Mouse (Mus musculus): ENCODE measurements at regions not wholly inside any gene's neighbourhood (a gene's known extent, or its start where the extent isn't known, plus 50 kb on each side); places are given as distances from the start of the nearest gene placed in this dataset.

DNA sequence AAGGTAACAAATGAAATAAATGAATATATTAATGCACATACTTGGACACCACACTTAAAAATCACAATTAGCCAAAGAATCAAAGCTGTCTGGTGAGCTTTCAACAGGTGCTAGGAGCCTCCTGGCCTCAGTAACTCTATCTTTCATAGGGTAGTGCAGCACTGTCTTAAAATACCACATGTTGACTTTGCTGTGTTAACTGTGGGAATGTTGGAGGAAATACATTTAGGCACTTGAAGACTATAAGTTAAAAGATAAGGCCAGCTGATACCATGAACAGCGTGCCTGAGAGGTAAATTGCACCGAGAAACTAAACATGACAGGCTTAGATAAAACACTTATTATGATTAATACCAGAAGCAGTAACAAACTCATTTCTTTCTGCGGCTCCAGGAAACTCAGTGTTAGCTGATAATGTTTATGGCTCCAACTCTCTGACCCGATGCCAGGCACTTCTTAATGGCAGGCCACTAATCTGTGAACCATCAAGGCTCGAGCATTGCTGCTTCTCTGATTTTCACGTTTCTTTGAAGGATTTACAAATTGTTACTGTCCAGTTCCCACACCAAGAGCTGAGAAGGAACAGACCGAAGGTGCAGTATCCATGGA lies 343.8 kb upstream of the Fam241a start:
- no peak for DNase-seq (ENCODE audit: extremely low spot score in 1 of 2, low spot score in 1 of 2)

DNA sequence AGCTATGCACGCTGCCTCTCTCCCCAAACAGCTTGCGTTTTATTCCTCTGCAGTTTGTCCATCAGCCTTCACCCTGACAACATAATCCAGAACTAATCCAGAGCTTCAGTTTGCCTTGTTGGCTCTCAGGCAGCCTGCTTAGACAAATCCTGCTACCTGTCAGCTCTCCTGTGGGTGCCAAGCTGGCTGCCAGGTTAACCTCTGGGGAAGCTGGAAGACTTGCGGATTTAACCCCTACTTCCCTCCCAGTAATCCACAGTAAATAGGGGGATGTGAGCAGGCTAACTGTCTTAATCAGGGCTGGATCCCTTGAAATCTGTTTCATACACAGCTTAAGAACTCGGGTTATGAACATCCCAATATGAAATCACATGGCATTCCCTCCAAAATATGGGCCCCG lies 334.3 kb upstream of the Fam241a start:
- no peak for DNase-seq (ENCODE audit: extremely low spot score in 1 of 2, low spot score in 1 of 2)

DNA sequence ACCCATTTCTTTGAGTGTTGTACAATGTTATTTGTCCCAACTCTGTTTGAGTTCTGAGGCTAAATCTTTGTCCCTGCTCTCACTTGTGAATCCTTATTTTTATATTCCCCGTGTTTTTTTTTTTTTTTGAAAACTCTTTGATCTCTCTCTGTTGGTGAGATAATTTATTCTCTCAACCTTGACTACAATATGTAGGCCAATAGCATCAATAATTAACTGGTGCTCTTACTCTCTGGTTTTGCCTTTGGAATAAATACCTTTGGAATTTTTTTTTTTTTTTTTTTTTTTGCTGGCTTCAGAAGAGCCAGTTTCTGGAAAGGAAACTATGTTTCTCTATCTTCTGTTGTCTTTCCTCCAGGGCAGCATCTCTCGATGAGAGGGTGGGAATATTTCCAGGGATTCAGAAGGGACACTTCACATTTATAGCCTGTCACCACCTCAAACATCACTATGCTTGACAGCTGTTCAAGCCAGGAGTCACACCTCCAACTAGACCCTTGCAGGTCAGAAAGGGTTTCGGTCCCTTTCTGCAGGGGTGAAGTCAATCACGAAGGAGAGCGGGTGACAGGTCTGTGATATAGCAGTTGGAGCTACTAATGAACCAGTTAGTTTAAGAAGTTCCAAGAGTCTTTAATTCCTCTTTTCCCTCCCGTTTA lies 330.9 kb upstream of the Fam241a start:
- DNase-seq (ENCODE audit: extremely low spot score in 1 of 2, low spot score in 1 of 2), result no peak

DNA sequence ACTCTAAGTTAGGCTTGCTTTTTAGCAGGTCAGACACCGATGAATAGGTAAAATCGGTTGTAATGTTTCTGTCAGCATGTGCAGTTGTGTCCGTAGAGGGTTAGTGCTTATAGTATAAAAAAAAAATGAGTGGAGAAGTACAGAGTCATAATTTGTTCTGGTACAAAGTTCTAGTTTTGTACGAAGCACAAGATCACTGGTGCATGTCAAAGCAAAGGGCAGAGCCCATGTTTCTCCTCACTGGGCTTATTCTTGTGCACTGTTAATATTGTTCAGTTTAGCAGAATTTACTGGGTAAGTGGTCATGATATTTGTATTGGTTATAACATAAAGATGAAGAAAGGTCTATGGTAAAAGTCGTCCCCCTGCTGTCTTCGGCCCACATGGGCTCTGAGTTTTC lies 330.4 kb upstream of the Fam241a start:
- no peak for DNase-seq (ENCODE audit: extremely low spot score in 1 of 2, low spot score in 1 of 2)

DNA sequence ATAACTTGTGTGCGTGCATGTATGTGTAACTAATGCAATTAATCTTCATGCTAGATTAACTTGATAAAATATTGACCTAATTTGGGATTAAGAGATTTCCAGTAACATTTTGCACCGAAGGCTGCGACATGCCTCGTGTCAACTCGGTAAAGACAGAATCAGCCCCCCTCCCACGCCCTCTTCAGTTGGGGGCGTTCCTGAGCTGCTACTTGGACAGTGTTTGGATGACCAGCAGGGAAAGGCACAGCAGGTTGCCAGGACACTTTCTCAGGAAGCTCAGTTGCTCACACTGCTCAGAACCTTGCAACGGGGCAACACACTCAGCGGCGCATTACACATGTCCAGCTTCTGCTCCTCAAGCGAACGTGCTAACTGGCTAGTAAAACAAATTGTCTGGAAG lies 326.2 kb upstream of the Fam241a start:
- DNase-seq (ENCODE audit: extremely low spot score in 1 of 2, low spot score in 1 of 2), result no peak

DNA sequence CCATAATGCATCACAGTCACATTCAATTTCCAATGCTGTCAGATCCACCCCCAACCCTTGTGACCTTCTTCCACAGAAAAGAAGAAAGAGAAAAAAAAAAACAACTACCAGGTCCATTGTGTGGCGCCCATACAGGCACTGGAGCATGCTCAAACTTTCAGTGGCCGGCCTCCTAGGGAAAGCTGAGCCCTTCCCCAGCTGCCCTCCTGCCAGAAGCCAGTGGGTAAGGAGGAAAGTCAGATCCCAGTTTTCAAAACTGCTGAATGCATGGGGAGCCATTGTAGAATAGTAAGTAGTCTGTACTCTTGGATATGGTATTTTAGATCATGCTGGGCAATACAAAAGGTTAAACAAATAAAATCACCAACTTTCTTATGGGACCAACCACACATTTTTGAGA lies 325.5 kb upstream of the Fam241a start:
- no peak for DNase-seq (ENCODE audit: extremely low spot score in 1 of 2, low spot score in 1 of 2)

DNA sequence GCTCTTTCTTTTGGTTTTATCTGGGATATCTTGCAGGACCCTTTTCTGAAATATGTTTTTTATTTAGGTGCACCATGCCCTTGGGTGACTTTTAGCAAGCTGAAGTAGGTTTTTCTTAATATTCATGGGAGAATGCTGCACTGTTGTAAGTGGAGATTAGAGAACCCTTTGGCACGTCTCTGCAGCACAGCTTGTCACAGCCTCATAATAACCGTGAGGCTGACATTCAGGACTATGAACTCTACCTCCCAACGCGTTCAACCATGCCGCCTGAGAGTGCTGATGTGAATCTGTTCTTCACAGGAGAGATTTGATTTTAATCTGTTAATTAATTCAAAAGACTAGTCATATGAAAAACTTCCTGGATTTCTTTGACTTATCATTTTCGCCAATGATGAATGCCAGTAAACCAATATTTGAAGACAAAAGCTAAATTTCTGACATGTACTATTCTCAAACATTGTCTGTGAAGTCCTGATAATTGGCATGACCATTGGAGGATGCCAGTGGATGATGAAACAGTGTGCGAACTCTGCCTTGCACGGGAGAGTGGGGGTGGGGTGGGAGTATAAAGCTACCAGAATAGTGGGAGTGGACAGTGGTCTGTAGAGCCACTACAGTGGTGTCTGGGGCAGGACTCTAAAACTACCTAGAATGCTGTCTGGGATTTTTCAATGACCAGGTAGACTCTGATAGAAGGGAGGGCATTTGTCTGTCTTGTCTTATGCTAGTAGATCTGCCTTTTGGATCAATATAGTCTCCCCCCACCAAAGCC lies 324.8 kb upstream of the Fam241a start:
- DNase-seq (ENCODE audit: extremely low spot score in 1 of 2, low spot score in 1 of 2), result no peak

DNA sequence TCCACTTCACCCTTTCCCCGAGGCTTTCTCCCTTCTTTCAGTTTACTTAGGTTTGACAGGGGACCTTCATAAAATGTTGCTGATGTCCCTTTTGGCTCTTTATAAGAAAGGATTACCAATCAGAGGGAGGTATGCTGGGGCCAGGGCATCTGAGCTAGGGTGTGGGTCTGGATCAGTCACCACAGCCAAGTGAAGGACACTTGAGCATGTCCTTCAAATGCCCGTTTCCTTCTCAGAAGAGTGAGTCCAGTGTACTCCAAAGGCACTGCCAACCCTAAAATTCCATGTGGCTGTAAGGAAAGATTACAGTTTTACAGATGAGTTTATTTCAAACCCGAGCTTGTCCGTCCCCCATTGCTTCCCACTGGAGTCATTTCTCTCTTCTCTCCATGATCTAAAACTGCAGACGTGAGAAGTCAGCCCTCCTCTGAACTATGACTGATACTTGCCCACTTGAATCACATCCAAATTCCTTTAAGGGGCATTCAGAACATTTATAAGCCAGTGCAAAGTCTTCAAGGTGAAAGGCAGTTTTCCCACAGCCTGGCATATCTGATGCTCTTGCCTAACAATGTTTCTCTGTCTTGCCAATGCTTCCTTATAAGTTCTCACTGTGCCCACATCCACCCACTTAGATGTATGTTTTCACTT lies 321.8 kb upstream of the Fam241a start:
- no peak for DNase-seq (ENCODE audit: extremely low spot score in 1 of 2, low spot score in 1 of 2)

DNA sequence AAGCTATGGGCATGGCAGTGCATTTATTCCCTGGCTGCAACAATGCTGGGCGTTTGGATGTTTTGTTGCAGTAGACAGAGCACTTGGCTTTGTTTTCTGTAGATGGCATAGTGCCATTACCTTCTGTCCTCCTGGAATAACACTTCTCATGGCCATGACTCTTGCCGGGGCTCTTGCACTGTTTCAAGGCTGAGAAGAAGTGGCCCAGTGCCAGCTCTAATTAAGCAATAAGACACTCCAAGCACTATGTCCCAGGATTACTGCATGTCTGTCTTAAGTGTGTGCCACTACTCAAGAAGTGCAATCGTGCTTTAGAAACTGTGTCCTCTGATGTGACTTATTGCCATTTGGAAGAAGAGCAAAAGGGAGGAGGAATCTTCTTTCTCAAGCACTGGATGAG lies 316.1 kb upstream of the Fam241a start:
- no peak for DNase-seq (ENCODE audit: extremely low spot score in 1 of 2, low spot score in 1 of 2)

DNA sequence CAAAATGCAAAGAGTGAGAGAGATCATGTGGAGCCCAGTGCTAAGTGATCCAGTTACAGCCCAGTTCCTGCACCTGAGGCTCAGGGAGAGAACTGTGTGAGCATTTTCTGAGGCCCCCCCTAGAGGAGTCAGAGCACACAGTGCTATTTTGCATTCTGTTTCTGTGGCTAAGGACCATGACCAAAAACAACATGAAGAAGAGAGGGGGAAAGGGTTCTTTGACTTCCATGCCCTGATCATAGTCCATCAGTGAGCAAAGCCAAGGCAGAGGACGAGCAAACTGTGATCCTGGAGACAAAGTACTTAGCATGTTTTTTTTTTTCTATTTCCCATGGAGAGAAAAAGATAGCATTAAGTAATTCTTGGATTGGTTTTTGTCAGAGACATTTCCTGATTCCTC lies 314.5 kb upstream of the Fam241a start:
- no peak for DNase-seq (ENCODE audit: extremely low spot score in 1 of 2, low spot score in 1 of 2)

DNA sequence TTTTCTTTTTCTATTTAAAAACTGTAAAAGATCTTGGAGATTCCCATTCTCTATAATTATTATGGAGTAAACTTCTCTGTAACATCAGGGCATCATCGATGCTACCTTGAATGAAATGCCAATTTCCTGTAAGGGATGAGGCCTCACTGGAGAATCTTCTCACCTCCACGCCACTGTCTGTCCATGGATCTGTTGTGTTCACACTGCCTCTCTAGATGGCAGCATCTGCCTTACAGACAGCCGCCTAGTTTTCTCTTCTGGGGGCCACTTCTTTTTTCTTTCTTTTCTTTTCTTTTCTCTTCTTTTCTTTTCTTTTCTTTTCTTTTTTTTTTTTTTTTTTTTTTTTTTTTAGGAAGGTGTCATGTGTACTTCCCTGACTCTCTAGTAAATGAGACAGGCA lies 310.8 kb upstream of the Fam241a start:
- DNase-seq (ENCODE audit: extremely low spot score in 1 of 2, low spot score in 1 of 2), result no peak

DNA sequence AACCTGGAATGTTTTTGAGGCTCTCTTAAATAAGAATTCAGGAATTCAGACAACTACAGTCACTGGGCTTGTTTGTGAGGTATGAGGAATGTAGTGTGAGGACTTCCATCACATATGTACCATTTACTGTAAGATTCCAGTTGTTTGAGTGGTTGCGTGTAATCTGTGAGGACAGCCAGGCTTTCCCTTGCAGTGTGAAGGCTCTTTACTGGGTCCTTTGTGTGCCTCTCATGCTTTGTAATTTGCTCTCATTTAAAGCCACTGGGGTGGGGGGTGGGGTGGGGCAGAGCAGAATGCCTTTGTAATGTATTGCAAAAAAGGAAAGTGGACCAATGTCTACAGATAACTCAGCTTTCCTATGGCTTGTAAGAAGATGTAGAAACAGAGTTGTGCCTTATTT lies 310.4 kb upstream of the Fam241a start:
- DNase-seq (ENCODE audit: extremely low spot score in 1 of 2, low spot score in 1 of 2), result no peak

DNA sequence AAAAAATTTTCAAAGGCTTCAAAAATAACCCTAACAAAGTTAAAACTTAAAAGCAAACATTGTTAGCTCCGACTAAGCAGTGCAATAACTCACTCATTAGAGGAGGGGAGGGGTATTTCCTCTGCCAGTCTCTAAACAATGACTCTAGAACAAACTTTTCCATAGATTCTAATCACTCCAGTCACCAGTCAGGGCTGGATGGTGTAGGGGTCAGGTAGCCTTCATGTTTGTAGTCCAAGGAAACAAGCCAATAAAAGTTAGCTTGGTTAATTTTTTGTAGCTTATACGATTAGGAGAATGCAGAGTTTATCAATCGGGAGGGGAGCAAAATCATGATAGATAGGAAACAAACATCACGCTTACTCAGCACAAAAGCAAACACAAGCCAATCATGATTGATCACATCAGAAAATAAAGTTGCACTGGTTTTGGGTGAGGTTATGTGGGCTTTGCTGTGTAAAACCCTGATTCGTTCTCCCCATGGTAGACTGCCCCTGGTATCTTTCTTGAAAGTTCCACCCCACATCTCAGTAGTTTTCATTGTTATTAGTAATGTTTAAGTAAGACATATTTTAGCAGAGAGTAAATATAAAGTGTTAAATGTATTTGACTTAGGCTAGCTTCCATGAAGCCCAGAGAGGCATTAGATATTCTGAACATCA lies 304.6 kb upstream of the Fam241a start:
- no peak for DNase-seq (ENCODE audit: extremely low spot score in 1 of 2, low spot score in 1 of 2)

DNA sequence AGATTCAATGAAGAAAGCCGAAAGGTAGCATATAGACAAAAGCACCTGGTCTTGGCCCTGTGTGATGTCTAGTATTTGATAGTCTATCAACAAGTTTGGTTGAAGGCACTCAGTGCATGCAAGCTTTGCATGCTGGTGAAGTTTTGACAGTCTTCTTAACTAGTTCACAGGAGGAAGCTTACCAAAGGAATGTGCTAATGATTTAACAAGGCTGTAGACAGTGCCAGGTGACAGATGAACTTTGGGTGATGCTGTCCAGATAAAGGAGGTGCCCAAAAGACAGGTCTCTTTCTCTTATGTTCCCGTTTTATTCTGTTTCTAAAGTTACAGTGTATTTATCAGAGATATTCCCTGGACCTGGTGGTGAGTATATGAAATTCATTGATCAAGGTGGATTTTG lies 303.3 kb upstream of the Fam241a start:
- no peak for DNase-seq (ENCODE audit: extremely low spot score in 1 of 2, low spot score in 1 of 2)

DNA sequence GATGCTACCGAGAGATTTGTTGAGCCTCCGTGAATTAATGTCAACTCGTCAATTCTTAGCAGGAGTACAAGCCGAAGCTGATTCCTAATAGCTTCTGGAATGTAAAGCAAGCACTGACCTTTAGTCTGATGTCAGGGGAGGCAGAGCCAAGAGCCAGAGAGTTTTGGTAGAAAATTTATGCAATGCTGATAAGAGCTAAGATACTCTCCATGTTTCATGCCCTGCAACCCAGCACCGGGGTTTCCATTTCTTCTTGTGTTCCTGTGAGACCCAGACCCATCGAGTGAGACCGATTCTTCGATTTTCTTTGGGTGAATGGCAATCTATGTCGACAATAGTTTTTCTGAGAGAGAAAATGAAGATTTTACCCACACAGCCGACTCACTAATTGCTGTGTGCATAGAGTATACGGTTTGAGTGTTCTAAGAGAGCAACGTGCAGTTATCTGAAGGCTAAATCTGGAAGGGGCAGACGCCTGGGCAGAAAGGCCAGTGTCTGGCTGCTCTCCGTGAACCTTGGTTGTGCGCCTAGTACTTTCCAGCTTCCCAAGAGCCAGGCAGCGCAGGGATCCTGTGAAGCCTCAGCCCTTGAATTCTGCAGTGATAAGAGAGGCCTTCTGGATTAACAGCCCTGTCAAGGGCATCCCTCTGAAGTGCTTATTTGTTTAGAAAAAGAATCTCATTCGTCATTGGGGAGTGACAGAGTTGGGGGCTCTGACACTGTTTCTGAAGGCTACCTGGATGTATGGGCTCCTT lies 296.1 kb upstream of the Fam241a start:
- DNase-seq (ENCODE audit: extremely low spot score in 1 of 2, low spot score in 1 of 2), result no peak

DNA sequence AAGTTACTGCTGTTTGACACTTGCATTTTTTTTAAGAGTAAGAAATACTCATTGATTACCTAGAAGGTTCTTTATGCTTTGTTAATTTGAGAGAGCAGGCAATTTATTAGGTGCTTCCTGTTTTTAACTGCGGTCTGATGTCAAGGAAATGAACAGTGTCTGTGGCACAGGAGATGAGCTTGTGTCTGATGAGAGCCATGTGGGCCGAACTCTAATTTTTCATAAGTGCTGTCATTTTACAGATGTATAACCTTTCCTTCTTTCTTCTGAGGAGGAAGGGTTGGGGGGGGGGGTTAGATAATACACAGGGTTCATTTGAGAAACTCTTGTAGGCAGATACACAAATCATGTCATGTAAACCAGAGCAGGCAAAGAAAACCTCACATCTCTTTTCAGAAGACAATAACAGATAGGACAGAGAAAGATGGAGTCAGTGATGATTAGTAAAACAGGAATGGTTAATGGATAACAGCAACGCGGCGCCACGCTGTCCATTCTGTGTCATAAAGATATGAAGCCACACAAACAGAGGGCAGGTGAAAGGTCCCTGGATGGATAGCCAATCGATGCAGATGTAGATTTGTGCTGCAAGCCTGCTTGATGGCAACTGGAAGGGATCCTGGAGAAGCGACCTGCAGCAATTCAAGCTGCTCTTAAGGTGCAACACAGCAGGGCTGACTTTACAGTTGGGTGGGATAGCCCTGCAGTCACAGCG lies 291.4 kb upstream of the Fam241a start:
- no peak for DNase-seq (ENCODE audit: extremely low spot score in 1 of 2, low spot score in 1 of 2)

DNA sequence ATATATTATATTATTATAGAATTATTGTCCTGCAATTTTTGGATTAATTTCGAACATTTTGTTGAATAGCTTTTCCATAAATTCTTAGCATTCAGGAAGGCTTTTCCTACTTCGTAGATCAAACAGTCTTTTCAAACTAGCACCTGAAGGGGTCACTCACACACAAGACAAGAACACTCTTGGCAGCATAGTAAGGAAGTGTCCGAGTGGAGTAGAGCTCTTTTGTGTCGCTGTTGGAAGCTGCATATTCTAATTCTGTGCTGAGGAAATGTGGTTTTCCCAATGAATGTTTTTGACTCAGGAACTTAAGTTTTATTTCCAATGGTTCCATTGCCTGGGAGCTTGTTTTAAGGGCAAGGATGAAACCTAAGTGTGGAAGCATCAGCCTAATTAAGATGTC lies 290.2 kb upstream of the Fam241a start:
- no peak for DNase-seq (ENCODE audit: extremely low spot score in 1 of 2, low spot score in 1 of 2)

DNA sequence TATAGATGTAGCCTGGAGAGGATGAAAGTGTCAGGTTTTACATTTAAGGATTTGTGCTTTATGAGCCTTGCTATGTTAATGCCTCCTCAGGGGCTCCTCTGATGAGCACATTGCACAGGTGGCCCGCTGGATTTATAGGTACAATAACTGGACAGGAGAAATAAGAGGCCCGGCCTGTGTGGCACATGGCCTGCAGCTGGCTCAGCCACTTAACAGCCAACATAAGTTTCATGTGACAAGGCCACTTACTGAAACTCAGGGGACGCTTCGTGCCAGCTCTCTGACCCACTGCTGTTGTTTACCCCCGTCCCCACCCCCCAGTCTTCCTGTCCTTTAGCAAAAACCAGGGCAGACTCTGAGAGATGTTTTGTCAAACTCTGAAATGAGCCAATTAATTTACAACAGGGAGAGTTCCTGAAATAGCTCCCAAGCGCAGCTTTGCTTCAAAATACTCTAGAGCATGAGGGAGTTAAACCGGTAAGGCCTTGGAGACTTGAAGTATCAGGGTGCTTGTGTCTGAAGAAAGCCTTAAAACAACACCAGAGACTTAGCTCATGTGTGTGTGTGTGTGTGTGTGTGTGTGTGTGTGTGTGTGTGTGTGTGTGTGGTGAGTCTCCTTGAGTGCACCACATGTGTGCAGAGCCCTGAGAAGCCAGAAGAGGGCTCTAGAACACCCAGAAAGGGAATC lies 285.2 kb upstream of the Fam241a start:
- no peak for DNase-seq (ENCODE audit: extremely low spot score in 1 of 2, low spot score in 1 of 2)

DNA sequence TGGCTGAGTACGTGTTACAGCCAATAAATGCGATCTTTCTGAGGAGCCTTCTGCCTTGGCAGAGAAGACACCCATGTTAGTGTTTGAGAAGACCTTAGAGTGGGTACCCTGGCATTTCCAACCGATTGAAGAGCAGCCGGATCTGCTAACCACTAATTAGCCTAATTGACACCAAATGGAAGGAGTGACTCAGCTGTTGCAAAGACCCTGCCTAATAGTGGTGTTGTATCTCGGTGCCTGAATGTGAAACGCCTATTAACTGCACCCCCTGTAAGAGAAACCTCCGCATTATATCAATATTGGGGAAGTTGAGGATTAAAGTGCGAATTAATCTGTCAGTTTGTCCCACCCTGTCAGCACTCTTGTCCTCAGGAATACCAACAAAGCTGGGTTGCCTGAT lies 253.1 kb upstream of the Fam241a start:
- no peak for DNase-seq (ENCODE audit: extremely low spot score in 1 of 2, low spot score in 1 of 2)

Data from layer of hippocampus, postnatal 25 days (tissue).